Mouse (Mus musculus): Measurements from ENCODE around the gene Serpina3m. TPM values are rescaled to one million over a fixed set of nuclear protein-coding genes. Genes with fewer than 3 reads are reported as not detected.
"Not testable (repeated sequence)": the region's sequence is repeated elsewhere in the genome, so short reads cannot be mapped to it uniquely, and the experiment has no call there.

Serpina3m gene
- not detected for total RNA-seq (2018; cell fraction: chromatin; rRNA removed)
- total RNA-seq (2018; cell fraction: cytosol; rRNA removed) = not detected
- total RNA-seq (2018; cell fraction: nucleus; rRNA removed) = not detected
- polyA plus RNA-seq (2018) = not detected in 3 replicates

DNA sequence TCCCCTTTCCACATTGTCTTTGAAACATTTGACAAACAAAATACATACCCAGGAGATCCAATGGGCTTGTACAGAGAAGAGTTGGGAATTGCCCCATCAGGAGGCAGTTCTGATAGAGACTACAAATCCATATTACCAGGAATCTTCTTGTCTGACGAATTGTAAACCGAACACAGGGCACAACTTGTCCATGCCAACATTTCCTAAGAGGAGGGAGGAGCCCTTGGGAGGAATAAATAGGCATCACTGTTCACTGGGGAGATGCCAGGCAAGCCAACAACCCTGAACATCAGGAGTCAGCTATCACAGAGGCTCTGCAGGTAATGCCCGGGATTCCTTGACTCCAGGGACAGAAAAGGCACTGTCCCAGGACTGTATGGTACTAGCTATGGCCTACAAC is at the start of gene Serpina3m, which contains the start of gene Serpina3k:
Gene Serpina3m, plus strand, starts transcription at position 261 of the 400 bp plus-strand sequence.
Gene Serpina3k, plus strand, starts transcription at position 261 of the 400 bp plus-strand sequence.
- not testable (repeated sequence) for H3K36me3 ChIP-seq (ENCODE audit: inconsistent target); H3K79me2 ChIP-seq (ENCODE audit: inconsistent target); H3K4me3 ChIP-seq (ENCODE audit: inconsistent target); H3K27ac ChIP-seq
- 82% methylated on average over 3 of the region's 3 CpGs for WGBS (ENCODE audit: missing documents)

DNA sequence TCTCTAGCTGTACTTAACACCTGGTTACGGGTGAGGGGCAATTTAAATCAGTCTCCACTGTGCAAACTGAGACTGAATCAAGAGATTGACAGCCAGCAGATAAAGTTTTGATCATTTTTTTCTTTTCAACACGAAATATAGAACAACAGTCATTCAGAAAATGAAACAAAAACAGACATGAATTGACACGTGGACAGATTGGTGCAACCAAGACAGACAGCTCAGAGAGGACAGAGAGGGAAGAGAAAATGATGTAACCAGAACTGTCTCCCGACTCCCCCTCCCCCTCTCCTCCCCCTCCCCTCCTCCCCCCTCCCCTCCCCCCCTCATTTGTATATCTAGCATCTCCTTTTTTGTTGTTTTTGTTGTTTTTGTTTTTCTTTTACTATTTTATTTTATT is 48.4 kb upstream of the Serpina3m start:
- WGBS (ENCODE audit: missing documents) = 36% methylated on average over 3 of the region's 4 CpGs
- no peaks in the 10 kb centered on the region for H3K79me2 ChIP-seq (ENCODE audit: inconsistent target)
- no peak overlapping the region for H3K4me3 ChIP-seq (ENCODE audit: inconsistent target)
- H3K27ac ChIP-seq = no peak overlapping the region
- H3K36me3 ChIP-seq (ENCODE audit: inconsistent target) = no peaks in the 10 kb centered on the region

DNA sequence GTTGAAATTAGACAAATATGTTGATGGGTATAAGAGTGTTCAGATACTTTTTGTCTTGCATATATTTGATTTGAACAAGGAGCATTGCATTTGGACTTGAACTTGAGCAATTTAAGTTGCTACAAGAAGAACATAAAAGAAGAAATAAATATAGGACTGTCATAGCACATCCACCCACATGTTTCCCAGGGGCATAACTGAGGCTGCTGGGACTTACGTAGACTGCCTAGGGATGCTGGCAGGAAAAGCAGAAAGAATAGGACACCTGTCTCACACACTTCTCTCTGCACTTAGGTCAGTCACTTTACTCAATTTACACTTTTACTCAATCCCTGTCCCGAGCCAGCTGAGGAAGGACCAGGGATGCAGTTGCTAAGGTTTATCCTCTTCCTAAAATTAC is 44.3 kb upstream of the Serpina3m start:
- H3K79me2 ChIP-seq (ENCODE audit: inconsistent target) = no peaks in the 10 kb centered on the region
- H3K27ac ChIP-seq = no peak overlapping the region
- H3K4me3 ChIP-seq (ENCODE audit: inconsistent target) = no peak overlapping the region
- WGBS (ENCODE audit: missing documents) = 89% methylated on average over 2 of the region's 2 CpGs
- no peaks in the 10 kb centered on the region for H3K36me3 ChIP-seq (ENCODE audit: inconsistent target)

DNA sequence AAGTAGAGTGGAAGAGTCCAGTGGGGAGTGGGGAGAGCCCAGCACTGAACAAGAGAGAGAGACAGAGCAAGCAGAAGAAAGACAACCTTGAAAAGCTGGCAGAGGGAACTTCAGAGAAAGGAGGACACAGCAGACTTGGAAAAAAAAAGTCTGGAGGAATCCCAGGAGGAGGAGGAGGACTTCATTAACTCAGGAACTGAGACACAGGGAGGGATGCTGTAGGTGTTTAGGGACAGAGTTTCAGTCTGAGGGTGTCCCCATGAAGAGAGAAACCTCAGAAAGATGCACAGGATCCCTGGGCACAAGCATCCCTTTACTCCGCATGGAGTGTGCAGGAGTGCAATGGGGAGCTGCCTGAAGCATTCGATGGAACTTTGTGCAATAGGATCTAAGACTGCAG is 40.2 kb upstream of the Serpina3m start:
- no peaks in the 10 kb centered on the region for H3K79me2 ChIP-seq (ENCODE audit: inconsistent target)
- H3K4me3 ChIP-seq (ENCODE audit: inconsistent target) = no peak overlapping the region
- no peak overlapping the region for H3K27ac ChIP-seq
- no peaks in the 10 kb centered on the region for H3K36me3 ChIP-seq (ENCODE audit: inconsistent target)
- WGBS (ENCODE audit: missing documents) = 79% methylated on average over 2 of the region's 2 CpGs

DNA sequence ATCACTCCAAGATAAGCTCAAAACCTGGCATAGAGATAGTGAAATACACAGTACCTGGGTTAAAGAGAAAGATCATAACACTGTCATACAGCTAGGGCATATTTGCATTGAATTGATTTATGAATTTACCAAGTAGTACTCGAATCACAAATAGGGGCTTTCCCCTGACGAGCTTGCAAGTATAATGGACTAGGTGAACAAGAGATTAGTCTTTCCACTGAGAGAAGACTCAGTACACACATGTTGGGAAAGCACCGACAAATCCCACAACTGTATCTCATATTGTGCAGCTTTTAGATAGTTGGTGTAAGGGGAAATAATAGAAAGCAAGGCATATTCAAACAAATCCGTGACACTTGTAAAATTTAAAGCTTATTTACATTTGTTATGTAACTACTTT is 32.3 kb upstream of the Serpina3m start:
- WGBS (ENCODE audit: missing documents) = 93% methylated on average over 4 of the region's 4 CpGs
- Histone ChIP-seq H3K4me3 (ENCODE audit: inconsistent target) (no peak overlapping the region), H3K79me2 (ENCODE audit: inconsistent target) (no peaks in the 10 kb centered on the region), H3K36me3 (ENCODE audit: inconsistent target) (no peaks in the 10 kb centered on the region), H3K27ac (no peak overlapping the region)

DNA sequence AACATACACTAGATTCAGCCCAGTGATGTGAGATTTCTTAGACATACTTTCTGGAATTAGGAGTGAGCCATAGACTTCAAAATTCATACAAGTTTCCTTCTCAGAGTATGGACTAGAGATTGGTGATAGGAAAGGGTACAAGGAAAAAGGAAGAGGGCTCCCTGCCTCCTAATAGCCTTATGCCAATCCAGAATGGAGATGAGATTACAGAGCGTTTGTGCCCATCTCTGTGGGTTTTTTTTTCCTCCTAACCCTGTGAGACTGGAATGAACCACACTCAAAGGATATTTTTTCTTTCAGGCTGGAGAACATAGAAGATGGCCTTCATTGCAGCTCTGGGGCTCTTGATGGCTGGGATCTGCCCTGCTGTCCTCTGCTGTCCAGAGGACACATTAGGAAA is 24.0 kb upstream of the Serpina3m start, which contains the start of gene Serpina3j:
Gene Serpina3j, plus strand, starts transcription at position 301 of the 400 bp plus-strand sequence.
- Histone ChIP-seq H3K4me3 (ENCODE audit: inconsistent target) (no peak within 1 kb of the TSS), H3K36me3 (ENCODE audit: inconsistent target) (no peaks in the 10 kb centered on the region), H3K79me2 (ENCODE audit: inconsistent target) (no peaks in the 10 kb centered on the region), H3K27ac (no peak within 1 kb of the TSS)
- 88% methylated on average over 1 of the region's 1 CpGs for WGBS (ENCODE audit: missing documents)

DNA sequence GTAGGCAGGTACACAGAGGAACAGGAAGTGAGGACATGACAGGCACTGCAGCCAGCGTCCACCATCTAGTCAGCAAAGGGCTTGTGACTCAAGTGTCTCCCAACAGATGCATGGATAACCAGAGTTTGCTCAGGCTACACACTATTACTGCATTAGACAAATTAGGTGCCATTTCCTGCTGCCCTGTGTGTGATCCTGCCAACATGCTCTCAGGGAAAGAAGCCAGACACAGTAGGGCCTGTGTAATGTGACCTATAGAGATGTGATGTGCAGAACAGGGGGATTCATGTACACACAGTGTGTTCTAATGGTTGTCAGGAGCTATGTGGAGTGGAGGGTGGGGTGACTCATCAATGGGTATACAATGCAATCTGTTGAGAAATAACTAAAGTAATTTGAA is 15.8 kb upstream of the Serpina3m start:
- H3K4me3 ChIP-seq (ENCODE audit: inconsistent target) = no peak overlapping the region
- no peaks in the 10 kb centered on the region for H3K79me2 ChIP-seq (ENCODE audit: inconsistent target)
- H3K36me3 ChIP-seq (ENCODE audit: inconsistent target) = no peaks in the 10 kb centered on the region
- H3K27ac ChIP-seq = no peak overlapping the region
- 69% methylated on average over 1 of the region's 1 CpGs for WGBS (ENCODE audit: missing documents)

DNA sequence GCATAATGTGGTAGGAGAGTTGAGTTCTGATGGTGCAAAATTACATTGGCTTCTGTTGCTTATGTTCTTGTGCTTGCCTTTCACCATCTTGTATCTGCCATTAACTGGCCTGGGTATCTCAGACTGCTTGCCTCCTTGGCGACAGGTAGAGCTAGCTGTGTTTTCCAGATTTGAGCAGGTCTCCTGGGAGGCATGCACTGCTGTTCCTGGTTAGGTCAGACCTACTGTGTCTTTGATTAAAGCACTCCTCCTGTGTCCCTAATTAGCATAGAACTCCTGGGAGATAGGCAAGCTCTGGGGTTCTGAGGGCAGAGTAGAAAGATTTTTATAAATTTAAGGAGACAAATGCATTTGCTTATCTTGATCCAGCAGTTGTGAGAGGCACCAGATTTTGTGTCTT is 6.6 kb upstream of the Serpina3m start:
- 55% methylated on average over 1 of the region's 1 CpGs for WGBS (ENCODE audit: missing documents)
- Histone ChIP-seq H3K4me3 (ENCODE audit: inconsistent target) (no peak overlapping the region), H3K36me3 (ENCODE audit: inconsistent target) (no peaks in the 10 kb centered on the region)

DNA sequence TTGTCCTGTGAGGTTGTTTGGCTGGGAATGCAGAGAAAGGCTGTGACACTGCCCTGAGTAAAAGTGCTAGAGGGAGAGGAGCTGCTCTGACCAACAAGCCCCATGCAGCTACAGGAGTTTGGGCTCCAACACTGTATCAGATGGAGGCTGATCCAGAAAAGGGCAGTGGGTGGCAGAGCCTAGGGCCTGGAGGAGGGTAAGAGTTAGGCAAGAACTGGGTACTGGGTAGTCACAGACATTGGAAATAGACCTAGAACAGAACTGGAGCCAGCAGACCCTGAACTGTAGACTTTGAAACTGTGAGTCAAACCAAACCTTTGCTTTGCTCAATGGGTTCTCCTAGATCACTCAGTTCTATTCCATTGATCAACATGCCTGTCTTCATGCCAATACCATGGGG is 1.4 kb upstream of the Serpina3m start:
- not testable (repeated sequence) for H3K79me2 ChIP-seq (ENCODE audit: inconsistent target); H3K4me3 ChIP-seq (ENCODE audit: inconsistent target); H3K36me3 ChIP-seq (ENCODE audit: inconsistent target); H3K27ac ChIP-seq

More for the DNA sequence above, 6.6 kb upstream of the Serpina3m start:
- Histone ChIP-seq H3K27ac (no peak overlapping the region), H3K79me2 (ENCODE audit: inconsistent target) (no peaks in the 10 kb centered on the region)

DNA sequence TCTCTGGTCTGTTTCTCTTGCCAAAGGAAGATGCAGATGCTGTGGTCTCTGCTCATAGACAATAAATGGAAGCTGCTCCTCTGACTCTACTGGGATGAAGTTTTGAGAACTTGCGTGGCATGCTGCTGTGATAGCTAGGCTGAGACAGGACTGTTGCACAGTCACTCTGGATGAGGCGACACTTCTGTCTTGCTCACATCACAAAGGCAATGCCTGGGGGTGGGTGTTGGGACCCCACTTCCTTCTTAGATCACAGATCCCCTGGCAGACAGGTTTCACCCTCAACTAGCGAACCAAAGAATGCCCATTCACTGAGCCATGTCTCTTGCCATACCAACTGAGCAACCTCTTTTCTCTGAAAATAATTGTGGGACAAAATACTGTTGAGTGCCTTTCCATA is 419 bp downstream of the Serpina3m start:
- WGBS (ENCODE audit: missing documents) = 87% methylated on average over 3 of the region's 3 CpGs
- Histone ChIP-seq H3K27ac (no peak overlapping the region), H3K4me3 (ENCODE audit: inconsistent target) (no peak overlapping the region), H3K36me3 (ENCODE audit: inconsistent target) (no peaks in the 10 kb centered on the region), H3K79me2 (ENCODE audit: inconsistent target) (no peaks in the 10 kb centered on the region)

DNA sequence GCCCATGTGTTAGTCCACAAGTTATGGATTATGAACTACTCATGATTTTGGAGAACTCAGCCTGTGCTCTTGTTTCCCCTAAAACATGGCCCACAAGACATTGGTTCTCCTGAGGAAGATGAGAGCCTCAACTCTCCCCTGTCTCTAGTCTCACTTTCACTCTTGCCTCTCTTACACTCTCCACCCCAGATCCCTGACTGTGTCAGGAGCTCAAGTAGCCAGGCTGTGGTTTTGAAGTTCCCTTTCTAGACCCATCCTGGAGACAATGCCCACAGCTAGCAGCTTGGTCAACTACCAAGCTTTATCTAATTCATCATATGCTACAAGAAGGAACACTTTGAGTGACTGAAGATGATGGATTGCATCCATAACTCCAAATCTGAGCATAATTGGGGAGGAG is 4.2 kb downstream of the Serpina3m start:
- H3K27ac ChIP-seq; H3K4me3 ChIP-seq (ENCODE audit: inconsistent target); H3K79me2 ChIP-seq (ENCODE audit: inconsistent target); H3K36me3 ChIP-seq (ENCODE audit: inconsistent target): not testable (repeated sequence)

DNA sequence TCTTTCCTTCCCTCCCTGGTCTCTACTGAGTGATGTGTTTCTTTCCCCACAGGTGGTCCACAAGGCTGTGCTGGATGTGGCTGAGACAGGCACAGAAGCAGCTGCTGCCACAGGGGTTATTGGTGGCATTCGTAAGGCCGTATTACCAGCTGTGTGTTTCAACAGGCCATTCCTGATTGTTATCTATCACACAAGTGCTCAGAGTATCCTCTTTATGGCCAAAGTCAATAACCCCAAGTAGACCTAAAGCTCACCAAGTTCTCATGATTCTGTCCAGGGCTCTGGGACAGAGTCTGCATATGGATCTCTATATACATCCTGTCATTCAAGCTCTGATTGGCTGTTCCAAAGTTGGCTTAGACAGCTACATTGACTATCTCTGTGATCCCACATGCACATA is 6.9 kb downstream of the Serpina3m start:
- 94% methylated on average over 2 of the region's 2 CpGs for WGBS (ENCODE audit: missing documents)
- H3K4me3 ChIP-seq (ENCODE audit: inconsistent target) = no peak overlapping the region
- no peak overlapping the region for H3K27ac ChIP-seq
- no peaks in the 10 kb centered on the region for H3K79me2 ChIP-seq (ENCODE audit: inconsistent target)
- no peaks in the 10 kb centered on the region for H3K36me3 ChIP-seq (ENCODE audit: inconsistent target)

DNA sequence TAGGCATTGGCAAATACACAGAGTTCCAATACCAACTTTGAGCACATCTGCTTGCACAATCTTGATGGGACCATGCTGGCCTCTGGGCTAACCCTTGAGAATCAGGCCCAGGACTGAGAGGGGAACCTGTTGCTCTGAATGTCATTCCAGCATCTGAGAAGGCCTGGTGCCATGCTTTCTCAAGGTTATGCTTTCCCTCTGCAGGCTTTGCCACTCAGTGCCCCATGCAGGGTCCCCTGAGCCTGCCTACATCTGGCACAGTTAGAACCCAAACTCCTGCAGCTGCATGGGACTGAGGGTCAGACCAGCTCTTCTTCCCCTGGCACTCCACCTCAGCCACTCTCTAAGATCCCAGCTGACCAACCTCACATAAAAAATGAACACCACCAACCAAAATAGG is 7.4 kb downstream of the Serpina3m start:
- Histone ChIP-seq H3K4me3 (ENCODE audit: inconsistent target) (no peak overlapping the region), H3K27ac (no peak overlapping the region), H3K36me3 (ENCODE audit: inconsistent target) (no peaks in the 10 kb centered on the region), H3K79me2 (ENCODE audit: inconsistent target) (no peaks in the 10 kb centered on the region)

DNA sequence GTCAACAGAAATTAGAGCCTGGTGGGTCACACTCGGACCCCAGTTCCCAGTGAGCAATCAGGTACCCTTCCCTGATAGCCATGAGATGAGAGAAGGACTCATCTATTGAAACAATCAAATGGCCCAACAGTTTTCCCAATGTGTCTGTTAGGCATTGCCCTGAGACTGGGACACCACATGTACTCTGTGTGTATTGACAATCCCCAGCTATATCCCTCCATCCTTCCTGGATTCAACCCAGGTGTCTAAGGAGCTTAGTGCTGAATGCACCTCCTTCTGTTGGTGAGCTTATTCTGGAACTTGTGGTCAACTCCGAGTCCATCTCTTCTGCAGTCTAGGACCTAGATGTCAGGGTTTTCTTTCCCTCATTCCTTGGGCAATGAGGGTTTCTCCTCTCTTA is 8.8 kb downstream of the Serpina3m start:
- 78% methylated on average over 2 of the region's 2 CpGs for WGBS (ENCODE audit: missing documents)
- no peak overlapping the region for H3K27ac ChIP-seq

DNA sequence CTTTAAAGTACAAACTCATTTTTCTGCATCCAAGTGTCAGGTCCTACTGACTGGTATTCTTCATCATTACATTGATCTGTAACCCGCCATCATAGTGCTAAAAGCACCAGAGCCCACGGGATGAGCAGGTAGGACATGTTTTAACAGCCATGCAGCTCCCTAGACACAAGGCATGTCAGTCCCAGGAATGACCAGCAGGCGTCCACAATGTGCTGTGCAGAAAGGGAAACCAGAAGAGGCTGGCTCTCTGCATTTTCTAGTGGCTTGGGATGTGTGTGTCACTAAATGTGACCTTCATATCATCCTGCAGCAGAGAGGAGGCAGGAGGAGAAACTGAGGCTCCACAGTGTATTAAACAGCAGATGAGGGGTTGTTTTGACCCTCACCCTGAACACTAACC is 13.5 kb downstream of the Serpina3m start:
- H3K27ac ChIP-seq; H3K79me2 ChIP-seq (ENCODE audit: inconsistent target); H3K36me3 ChIP-seq (ENCODE audit: inconsistent target); H3K4me3 ChIP-seq (ENCODE audit: inconsistent target): not testable (repeated sequence)
- 48% methylated on average over 3 of the region's 3 CpGs for WGBS (ENCODE audit: missing documents)

More for the DNA sequence above, 8.8 kb downstream of the Serpina3m start:
- Histone ChIP-seq H3K36me3 (ENCODE audit: inconsistent target) (no peaks in the 10 kb centered on the region), H3K4me3 (ENCODE audit: inconsistent target) (no peak overlapping the region), H3K79me2 (ENCODE audit: inconsistent target) (no peaks in the 10 kb centered on the region)

DNA sequence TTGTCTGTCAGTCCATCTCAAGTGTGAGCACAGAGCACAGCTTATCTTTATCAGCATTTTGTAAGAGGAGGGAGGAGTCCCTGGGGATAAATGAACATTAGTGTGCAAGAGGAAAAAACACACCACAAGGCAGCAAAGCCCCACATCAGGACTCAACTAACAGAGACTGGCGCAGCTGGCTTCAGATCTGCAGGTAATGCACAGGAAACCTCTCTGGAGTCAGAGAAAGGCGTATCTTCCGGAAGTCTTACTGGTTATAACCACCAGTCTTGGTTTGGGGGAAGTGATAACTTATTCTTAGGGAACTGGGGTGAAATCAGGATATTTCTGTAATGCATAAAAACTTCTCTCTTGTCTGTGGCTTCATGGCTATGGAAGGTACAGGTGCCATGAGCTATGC is 17.7 kb downstream of the Serpina3m start:
- Histone ChIP-seq H3K4me3 (ENCODE audit: inconsistent target) (no peak overlapping the region), H3K79me2 (ENCODE audit: inconsistent target) (no peaks in the 10 kb centered on the region), H3K36me3 (ENCODE audit: inconsistent target) (no peaks in the 10 kb centered on the region), H3K27ac (no peak overlapping the region)
- 14% methylated on average over 3 of the region's 3 CpGs for whole genome bisulfite sequencing (ENCODE audit: missing documents)

All from macrophage (primary cell).